Mouse (Mus musculus): ENCODE measurements around the gene Pip4k2c.

DNA sequence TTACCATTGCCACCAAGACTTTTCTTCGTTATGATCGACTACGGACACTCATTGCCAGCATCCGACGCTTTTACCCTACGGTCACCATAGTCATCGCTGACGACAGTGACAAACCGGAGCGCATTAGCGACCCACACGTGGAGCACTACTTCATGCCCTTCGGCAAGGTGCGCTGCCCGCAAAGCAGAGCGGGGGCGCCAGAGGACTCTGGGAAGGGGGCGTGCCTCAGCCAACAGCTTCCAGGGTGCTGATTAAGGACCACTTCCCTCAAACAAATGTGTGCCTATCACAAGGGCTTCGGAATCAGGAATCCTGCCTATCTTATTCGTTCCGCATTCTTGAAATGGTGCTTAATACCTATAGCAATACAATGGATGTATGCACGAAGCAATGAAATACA, 41.4 kb downstream of the Pip4k2c start:
- no peak for TF ChIP-seq ZNF384 (IDR thresholded peaks at IDR 0.05; ENCODE audit: low read depth, low read length)
- no peak for TF ChIP-seq ZC3H11A (IDR thresholded peaks at IDR 0.05; ENCODE audit: borderline replicate concordance, low read depth, low read length)
- TF ChIP-seq HCFC1 (IDR thresholded peaks at IDR 0.05; ENCODE audit: borderline replicate concordance, insufficient read depth, low read length) = no peak

All from ES-E14 (cell line).